Mouse (Mus musculus): ENCODE measurements around the gene Thada. TPM values are rescaled to one million over a fixed set of nuclear protein-coding genes. Genes with fewer than 3 reads are reported as not detected.

Thada gene
- polyA plus RNA-seq, 1 experiment from 2014 or later, result 9.2 TPM

- DNase-seq (ENCODE audit: low spot score), result no peak
- H3K4me3 ChIP-seq, result no peak overlapping the region
- H3K36me3 ChIP-seq, result peaks cover 51% of the 10 kb centered on the region
- no peaks in the 10 kb centered on the region for H3K27me3 ChIP-seq (ENCODE audit: insufficient read depth, poor library complexity, severe bottlenecking)
- H3K9me3 ChIP-seq, result no peaks in the 10 kb centered on the region
- H3K4me1 ChIP-seq, result no peaks in the 10 kb centered on the region
- no peak overlapping the region for H3K27ac ChIP-seq
These were observed 81.3 kb downstream of the Thada start for GRCm38 (mm10) chr17:84384661-84385060.

DNA sequence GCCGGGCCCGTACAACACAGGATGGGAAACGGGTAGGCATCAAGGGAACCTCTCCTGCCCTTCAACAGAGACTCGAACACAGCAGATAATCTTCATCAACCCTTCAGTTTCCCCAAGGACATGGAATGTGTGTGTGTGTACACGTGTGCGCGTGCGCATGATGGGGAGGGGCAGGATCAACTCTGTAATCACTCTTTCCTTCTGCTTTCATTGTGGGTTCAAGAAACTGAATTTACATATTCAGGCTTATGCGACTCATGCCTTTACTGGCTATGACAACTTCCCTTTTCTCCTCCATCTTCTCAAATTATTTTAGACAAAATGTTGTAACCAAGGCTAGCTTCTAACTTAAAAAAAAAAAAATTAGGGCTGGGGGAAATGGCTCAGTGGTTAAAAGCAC lies 85.7 kb downstream of the Thada start:
- no peaks in the 10 kb centered on the region for H3K9me3 ChIP-seq
- 93% methylated on average over 9 of the region's 9 CpGs for WGBS
- H3K27ac ChIP-seq, result no peak overlapping the region
- peaks cover 46% of the 10 kb centered on the region for H3K36me3 ChIP-seq
- DNase-seq (ENCODE audit: low spot score), result no peak
- H3K27me3 ChIP-seq (ENCODE audit: insufficient read depth, poor library complexity, severe bottlenecking), result no peaks in the 10 kb centered on the region
- no peak overlapping the region for H3K4me3 ChIP-seq
- H3K4me1 ChIP-seq, result no peaks in the 10 kb centered on the region

DNA sequence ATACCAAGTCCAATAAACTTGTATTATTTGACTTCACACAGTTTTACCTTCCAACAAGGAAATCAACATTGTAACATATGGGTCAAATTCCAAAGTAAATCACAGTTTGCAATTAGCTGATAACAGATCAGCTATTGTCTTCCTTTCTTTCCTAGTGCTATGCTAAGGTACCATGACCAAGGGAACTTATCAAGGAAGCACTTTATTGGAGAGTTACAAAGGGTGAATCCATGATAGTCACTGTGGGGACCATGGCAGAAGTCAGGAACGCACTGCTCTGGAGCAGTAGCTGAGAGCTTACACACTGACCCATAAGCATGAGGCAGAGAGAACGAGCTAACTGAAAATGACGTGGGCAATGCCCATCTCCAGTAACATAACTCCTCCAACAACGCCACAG lies 89.1 kb downstream of the Thada start:
- H3K27ac ChIP-seq, result no peak overlapping the region
- H3K27me3 ChIP-seq (ENCODE audit: insufficient read depth, poor library complexity, severe bottlenecking), result no peaks in the 10 kb centered on the region
- WGBS, result 87% methylated on average over 4 of the region's 4 CpGs
- H3K9me3 ChIP-seq, result no peaks in the 10 kb centered on the region
- DNase-seq (ENCODE audit: low spot score), result no peak
- H3K4me1 ChIP-seq, result peaks cover 7% of the 10 kb centered on the region; the same call in 1 of the 2 replicates
- peaks cover 17% of the 10 kb centered on the region for H3K36me3 ChIP-seq
- H3K4me3 ChIP-seq, result no peak overlapping the region

- H3K36me3 ChIP-seq, result peaks cover 8% of the 10 kb centered on the region
- no peaks in the 10 kb centered on the region for H3K27me3 ChIP-seq (ENCODE audit: insufficient read depth, poor library complexity, severe bottlenecking)
- 84% methylated on average over 6 of the region's 6 CpGs for WGBS
- no peaks in the 10 kb centered on the region for H3K9me3 ChIP-seq
- no peak for DNase-seq (ENCODE audit: low spot score)
- H3K4me1 ChIP-seq, result peaks cover 28% of the 10 kb centered on the region
- no peak overlapping the region for H3K4me3 ChIP-seq
- no peak overlapping the region for H3K27ac ChIP-seq
These were observed 93.5 kb downstream of the Thada start for GRCm38 (mm10) chr17:84372411-84373045.

DNA sequence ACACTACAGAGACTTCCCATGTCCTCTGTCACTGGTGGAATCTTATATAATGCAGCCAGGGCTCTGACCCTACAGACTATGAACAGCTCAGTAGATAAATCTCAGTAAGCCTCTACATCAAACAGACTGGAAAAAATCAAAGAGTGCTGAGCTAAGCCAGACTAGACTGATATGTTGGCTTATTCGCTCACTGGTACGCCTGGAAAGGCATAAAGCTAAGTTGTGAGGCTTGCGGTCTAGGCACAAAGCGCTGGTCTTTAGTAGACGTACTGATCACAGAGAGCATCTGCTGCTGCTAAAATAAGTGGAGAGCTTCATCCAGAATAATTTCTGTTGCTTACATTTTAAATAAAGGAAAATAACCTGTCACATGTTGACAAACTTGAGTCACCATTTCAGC lies 95.6 kb downstream of the Thada start:
- Histone ChIP-seq H3K9me3 (no peaks in the 10 kb centered on the region), H3K4me3 (no peak overlapping the region), H3K27ac (no peak overlapping the region), H3K27me3 (ENCODE audit: insufficient read depth, poor library complexity, severe bottlenecking) (no peaks in the 10 kb centered on the region), H3K36me3 (peaks cover 4% of the 10 kb centered on the region), H3K4me1 (peaks cover 34% of the 10 kb centered on the region)
- WGBS, result 74% methylated on average over 5 of the region's 5 CpGs
- DNase-seq (ENCODE audit: low spot score), result no peak

- DNase-seq (ENCODE audit: low spot score), result no peak
- H3K4me1 ChIP-seq, result peaks cover 38% of the 10 kb centered on the region
These were observed 96.2 kb downstream of the Thada start for GRCm38 (mm10) chr17:84369769-84370168.

GRCm38 (mm10) chr17:84368213-84369014 lies 97.6 kb downstream of the Thada start:
- peaks cover 48% of the 10 kb centered on the region for H3K4me1 ChIP-seq

More at GRCm38 (mm10) chr17:84369769-84370168, 96.2 kb downstream of the Thada start:
- 50% methylated on average over 3 of the region's 3 CpGs for WGBS
- no peaks in the 10 kb centered on the region for H3K9me3 ChIP-seq
- H3K27me3 ChIP-seq (ENCODE audit: insufficient read depth, poor library complexity, severe bottlenecking), result no peaks in the 10 kb centered on the region
- H3K36me3 ChIP-seq, result 0 out of 2 replicates have a peak, but pooled peaks cover 2% of the 10 kb centered on the region
- no peak overlapping the region for H3K4me3 ChIP-seq
- H3K27ac ChIP-seq, result peak overlapping the region; percentile 49; the same call in 1 of the 2 replicates

DNA sequence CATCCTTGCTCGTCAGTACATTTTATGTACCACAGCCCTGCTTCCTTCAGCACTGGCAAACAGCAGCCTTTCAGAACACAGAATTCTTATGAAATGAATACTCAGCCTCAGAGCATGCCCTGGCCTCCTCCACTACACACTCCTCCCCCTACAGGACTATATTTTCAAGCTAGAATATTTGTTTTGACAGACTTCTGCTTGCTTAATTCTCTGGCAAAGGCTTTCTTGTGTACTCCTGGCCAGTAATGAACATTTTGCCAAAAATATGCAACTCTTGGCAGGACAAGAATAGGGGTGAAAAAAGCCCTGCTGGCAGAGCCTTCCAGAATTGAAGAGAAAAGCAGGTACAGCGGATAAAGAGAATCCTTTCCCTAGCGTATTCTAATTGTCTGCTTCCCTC lies 98.3 kb downstream of the Thada start:
- Histone ChIP-seq H3K4me1 (peaks cover 52% of the 10 kb centered on the region), H3K9me3 (no peaks in the 10 kb centered on the region), H3K27me3 (ENCODE audit: insufficient read depth, poor library complexity, severe bottlenecking) (no peaks in the 10 kb centered on the region), H3K4me3 (no peak overlapping the region), H3K36me3 (0 out of 2 replicates have a peak, but pooled peaks cover 2% of the 10 kb centered on the region), H3K27ac (no peak overlapping the region)
- 87% methylated on average over 3 of the region's 3 CpGs for WGBS
- DNase-seq (ENCODE audit: low spot score), result no peak

More at GRCm38 (mm10) chr17:84368213-84369014, 97.6 kb downstream of the Thada start:
- 0 out of 2 replicates have a peak, but pooled peaks cover 2% of the 10 kb centered on the region for H3K36me3 ChIP-seq
- no peaks in the 10 kb centered on the region for H3K9me3 ChIP-seq
- H3K27me3 ChIP-seq (ENCODE audit: insufficient read depth, poor library complexity, severe bottlenecking), result no peaks in the 10 kb centered on the region
- H3K27ac ChIP-seq, result no peak overlapping the region
- no peak for DNase-seq (ENCODE audit: low spot score)
- 83% methylated on average over 11 of the region's 11 CpGs for WGBS
- no peak overlapping the region for H3K4me3 ChIP-seq

DNA sequence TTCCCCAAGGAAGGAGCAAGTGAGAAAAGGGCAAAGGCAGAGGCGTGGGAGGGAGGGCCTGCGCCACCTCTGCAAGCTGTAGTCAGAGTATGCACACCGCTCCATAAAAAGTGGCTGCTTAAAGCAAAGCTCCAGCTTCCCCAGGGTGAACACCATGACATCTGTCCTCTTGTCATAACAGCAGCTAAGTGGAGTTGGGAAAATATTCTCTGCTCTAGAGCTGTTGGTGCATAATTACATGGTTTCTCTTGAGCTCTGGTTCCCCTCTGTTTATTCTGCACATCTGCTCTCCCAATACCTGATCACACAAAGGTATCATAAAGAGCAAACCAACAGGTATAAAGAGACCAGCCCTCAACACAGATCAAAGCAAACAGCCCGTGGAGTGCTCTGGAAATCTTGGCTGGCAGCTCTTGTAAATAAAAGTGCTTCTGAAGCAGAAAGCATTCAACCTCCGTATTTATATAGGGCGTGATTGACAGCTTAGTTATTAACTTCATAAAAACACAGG lies 100.2 kb downstream of the Thada start:
- no peak for DNase-seq (ENCODE audit: low spot score)
- Histone ChIP-seq H3K36me3 (0 out of 2 replicates have a peak, but pooled peaks cover 2% of the 10 kb centered on the region), H3K27ac (peak overlapping the region; percentile 36; the same call in 1 of the 2 replicates), H3K27me3 (ENCODE audit: insufficient read depth, poor library complexity, severe bottlenecking) (no peaks in the 10 kb centered on the region), H3K4me3 (no peak overlapping the region), H3K9me3 (no peaks in the 10 kb centered on the region), H3K4me1 (peaks cover 48% of the 10 kb centered on the region)
- WGBS, result 69% methylated on average over 6 of the region's 6 CpGs

GRCm38 (mm10) chr17:84365006-84365716 lies 100.8 kb downstream of the Thada start:
- peaks cover 42% of the 10 kb centered on the region for H3K4me1 ChIP-seq
- no peak for DNase-seq (ENCODE audit: low spot score)
- peak overlapping the region; percentile 36 for H3K27ac ChIP-seq

DNA sequence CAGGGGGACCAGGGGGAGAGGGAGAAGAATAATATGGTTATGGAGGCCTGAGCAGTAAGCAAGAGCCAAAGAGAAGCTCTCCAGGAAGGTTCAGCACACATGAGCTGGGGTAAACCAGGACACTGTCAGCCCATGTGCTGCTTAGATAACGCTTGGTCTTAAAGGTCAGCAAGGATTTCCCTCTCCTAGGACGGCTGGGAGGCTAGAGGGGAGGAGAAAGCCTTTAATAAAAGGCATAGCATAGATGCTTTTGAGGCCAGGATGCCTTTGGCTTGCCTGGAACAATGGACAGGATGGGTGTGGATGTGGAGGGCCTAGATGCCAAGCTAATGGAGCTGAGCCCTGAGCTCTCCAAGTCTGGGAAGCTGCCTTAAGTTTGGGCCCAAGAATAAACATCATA lies 102.6 kb downstream of the Thada start:
- Histone ChIP-seq H3K4me1 (peaks cover 27% of the 10 kb centered on the region), H3K9me3 (no peaks in the 10 kb centered on the region), H3K36me3 (peaks cover 8% of the 10 kb centered on the region), H3K27ac (peak overlapping the region; percentile 72; the same call in 1 of the 2 replicates), H3K4me3 (no peak overlapping the region), H3K27me3 (ENCODE audit: insufficient read depth, poor library complexity, severe bottlenecking) (no peaks in the 10 kb centered on the region)
- 24% methylated on average over 2 of the region's 2 CpGs for WGBS
- no peak for DNase-seq (ENCODE audit: low spot score)

More at GRCm38 (mm10) chr17:84365006-84365716, 100.8 kb downstream of the Thada start:
- Histone ChIP-seq H3K9me3 (no peaks in the 10 kb centered on the region), H3K4me3 (no peak overlapping the region), H3K36me3 (0 out of 2 replicates have a peak, but pooled peaks cover 2% of the 10 kb centered on the region), H3K27me3 (ENCODE audit: insufficient read depth, poor library complexity, severe bottlenecking) (no peaks in the 10 kb centered on the region)
- 83% methylated on average over 9 of the region's 9 CpGs for WGBS

GRCm38 (mm10) chr17:84362581-84363286 lies 103.3 kb downstream of the Thada start:
- peak overlapping the region; percentile 72; the same call in 1 of the 2 replicates for H3K27ac ChIP-seq
- H3K27me3 ChIP-seq (ENCODE audit: insufficient read depth, poor library complexity, severe bottlenecking), result no peaks in the 10 kb centered on the region
- 90% methylated on average over 13 of the region's 13 CpGs for WGBS
- no peak for DNase-seq (ENCODE audit: low spot score)
- no peaks in the 10 kb centered on the region for H3K9me3 ChIP-seq
- no peak overlapping the region for H3K4me3 ChIP-seq
- peaks cover 27% of the 10 kb centered on the region for H3K4me1 ChIP-seq
- peaks cover 10% of the 10 kb centered on the region for H3K36me3 ChIP-seq
